Mouse (Mus musculus): ENCODE measurements around the gene Cacnb4.

Gene Cacnb4

DNA sequence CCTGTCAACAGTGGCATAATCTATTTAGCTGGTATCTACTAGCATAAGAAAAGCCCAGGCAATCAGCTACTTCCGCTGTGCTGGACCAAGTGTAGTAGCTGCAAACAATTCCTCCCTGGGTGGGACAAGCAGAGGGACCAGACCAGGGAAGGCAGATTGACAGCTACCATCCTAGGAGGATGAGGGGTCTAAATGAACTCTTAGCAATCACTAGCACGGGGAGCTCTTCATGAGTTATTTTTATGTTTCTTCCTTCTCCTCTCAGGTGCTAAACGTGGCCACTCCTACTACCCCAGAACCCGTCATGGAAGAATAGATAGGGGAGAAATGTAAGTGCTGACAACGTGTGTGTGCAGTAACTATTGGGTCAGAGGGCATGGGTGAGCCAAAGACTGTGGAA, 105.8 kb downstream of the Cacnb4 start:
- in situ Hi-C loops (cut with MboI, MseI) = no loop called here

- in situ Hi-C loops (cut with MboI, MseI) = no loop called here
These were observed 106.5 kb downstream of the Cacnb4 start for GRCm38 (mm10) chr2:52570171-52570570.

DNA sequence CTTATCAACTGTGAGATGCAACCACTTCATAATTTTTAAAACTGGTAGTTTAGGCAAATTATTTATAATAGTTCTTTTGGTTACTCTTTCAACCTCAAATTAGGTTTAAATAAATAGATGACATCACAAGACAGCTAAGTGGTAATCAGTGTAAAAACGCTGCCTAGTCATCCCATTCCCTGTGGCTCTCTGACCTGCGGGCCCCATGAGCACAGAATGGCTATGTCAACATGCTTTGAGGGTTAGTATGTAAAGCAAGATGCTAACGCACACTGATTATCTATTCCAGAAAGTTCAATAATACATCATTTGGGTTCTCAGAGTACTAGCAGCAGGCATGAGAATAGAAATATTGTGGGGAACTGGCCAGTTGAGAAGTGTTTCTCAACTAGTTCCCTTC, 108.5 kb downstream of the Cacnb4 start:
- in situ Hi-C loops (cut with MboI, MseI) = loop anchor here (10.0 kb wide), 1 partner anchor 133 kb away; no protein-coding TSS in a partner anchor

- in situ Hi-C loops (cut with MboI, MseI) = loop anchor here (10.0 kb wide), 1 partner anchor 133 kb away; no protein-coding TSS in a partner anchor
These were observed 109.2 kb downstream of the Cacnb4 start for GRCm38 (mm10) chr2:52567421-52567820.

GRCm38 (mm10) chr2:52563277-52563676, 113.4 kb downstream of the Cacnb4 start:
- in situ Hi-C loops (cut with MboI, MseI) = loop anchor here (10.0 kb wide), 1 partner anchor 128 kb away; no protein-coding TSS in a partner anchor

- in situ Hi-C loops (cut with MboI, MseI) = loop anchor here (10.0 kb wide), 1 partner anchor 128 kb away; no protein-coding TSS in a partner anchor
These were observed 114.3 kb downstream of the Cacnb4 start for GRCm38 (mm10) chr2:52562356-52562755.

GRCm38 (mm10) chr2:52561137-52561536, 115.5 kb downstream of the Cacnb4 start:
- in situ Hi-C loops (cut with MboI, MseI) = loop anchor here (10.0 kb wide), 1 partner anchor 126 kb away; no protein-coding TSS in a partner anchor

DNA sequence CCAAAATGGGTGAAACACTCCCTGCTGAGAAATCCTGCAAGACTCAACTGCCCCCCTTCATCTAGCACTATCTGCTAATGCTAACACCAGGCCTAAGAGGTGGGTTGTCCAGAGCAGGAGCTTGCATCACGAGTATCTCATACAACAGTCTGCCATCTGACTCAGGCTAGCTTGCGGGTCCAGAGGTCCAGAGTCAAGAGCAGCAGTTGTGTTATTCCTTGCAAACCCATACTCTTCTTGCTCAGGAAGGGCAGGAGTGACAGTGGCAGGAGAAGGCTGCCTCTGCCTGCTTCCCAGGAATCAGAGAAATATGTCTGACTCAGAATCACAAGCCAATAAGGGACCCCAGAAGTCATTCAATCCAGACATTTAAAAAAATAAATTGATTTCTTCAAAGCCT, 116.4 kb downstream of the Cacnb4 start:
- in situ Hi-C loops (cut with MboI, MseI) = loop anchor here (10.0 kb wide), 1 partner anchor 125 kb away; no protein-coding TSS in a partner anchor

GRCm38 (mm10) chr2:52558411-52558810, 118.2 kb downstream of the Cacnb4 start:
- in situ Hi-C loops (cut with MboI, MseI) = no loop called here

GRCm38 (mm10) chr2:52557503-52558275, 118.9 kb downstream of the Cacnb4 start:
- in situ Hi-C loops (cut with MboI, MseI) = no loop called here

DNA sequence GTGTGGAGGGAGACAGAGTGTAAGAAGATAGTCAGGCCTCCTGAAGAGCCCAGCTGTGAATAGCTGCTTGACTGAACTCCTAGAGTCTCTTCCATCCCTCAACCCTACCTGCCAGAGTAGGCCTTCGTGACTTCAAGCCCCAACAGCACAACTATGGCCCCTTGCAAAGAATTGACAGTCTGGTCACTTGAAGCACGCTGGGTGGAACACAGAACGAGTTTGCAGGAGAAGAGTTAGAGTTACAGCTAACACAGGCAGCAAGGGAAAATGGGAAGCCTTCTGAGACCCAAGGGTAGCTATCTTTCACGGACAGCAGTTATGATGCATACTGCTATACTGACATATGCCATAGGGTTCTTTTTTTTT, 119.7 kb downstream of the Cacnb4 start:
- in situ Hi-C loops (cut with MboI, MseI) = no loop called here

DNA sequence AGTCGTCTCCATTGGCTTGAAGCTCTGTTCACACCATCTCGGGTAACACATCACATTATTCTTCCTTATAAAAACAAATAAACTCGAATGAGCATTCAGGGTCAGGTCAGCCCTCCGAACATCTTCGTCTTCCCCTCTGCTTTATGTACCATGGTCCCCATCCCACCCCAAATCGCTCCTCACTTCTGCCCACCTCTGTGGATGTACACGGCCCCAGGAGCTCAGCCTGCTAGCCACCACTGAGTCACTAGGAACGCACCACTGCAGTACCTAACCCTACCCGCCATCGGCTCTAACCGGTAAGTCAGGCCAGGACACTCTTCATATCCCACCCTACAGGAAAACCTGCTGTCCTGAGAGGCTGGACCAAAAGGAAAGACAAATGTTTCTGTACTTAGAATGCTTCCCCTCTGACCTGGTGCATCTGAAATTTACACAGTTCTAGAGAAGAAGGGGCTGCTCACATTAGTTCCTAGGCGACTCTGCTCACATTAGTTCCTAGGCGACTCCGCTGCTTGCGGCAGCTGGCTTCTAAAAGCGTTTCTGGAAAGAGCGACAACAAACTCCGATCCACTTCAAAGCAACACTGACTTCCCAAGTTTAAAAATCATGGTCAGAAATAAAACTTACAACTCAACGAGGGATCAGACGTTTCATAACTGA, 120.2 kb downstream of the Cacnb4 start:
- in situ Hi-C loops (cut with MboI, MseI) = no loop called here

DNA sequence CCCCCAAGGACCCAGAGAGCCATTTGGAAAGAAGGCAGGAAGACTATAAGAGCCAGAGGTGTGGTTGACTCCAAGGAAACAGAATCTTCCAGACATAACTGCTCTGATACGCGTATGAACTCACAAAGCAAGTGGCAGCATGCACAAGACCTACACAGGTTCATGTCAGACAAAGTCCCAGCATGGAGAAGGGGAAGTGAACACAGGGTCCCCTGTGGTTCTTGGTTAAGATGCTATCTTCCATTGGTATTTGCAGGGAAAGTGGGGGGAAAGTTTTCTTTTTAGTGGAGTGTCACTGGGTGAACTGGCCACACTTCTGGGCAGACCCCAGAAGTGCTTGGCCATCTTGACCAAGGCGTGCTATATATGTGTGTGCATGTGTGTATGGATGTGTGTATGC, 128.2 kb downstream of the Cacnb4 start:
- in situ Hi-C loops (cut with MboI, MseI) = no loop called here

GRCm38 (mm10) chr2:52547331-52547730, 129.3 kb downstream of the Cacnb4 start:
- in situ Hi-C loops (cut with MboI, MseI) = no loop called here

DNA sequence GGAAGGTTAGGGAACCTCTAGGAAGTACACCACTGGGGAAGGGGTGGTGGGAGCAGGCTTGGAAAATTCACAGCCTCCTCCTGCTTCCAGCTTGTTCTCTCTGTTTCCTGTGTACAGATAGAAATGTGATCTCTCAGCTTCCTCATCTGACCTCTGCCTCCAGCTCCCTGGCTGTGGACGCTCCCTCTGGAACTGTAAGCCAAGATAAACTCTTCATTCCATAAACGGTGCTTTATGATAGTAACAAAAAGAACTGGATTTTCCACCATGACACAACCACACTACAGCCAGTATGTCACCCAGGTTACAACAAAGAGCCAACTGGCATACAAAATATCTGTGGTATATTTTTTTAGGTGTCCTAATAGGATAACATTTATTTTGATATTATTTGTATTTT, 132.1 kb downstream of the Cacnb4 start:
- in situ Hi-C loops (cut with MboI, MseI) = no loop called here

- in situ Hi-C loops (cut with MboI, MseI) = no loop called here
These were observed 135.6 kb downstream of the Cacnb4 start for GRCm38 (mm10) chr2:52541068-52541467.

DNA sequence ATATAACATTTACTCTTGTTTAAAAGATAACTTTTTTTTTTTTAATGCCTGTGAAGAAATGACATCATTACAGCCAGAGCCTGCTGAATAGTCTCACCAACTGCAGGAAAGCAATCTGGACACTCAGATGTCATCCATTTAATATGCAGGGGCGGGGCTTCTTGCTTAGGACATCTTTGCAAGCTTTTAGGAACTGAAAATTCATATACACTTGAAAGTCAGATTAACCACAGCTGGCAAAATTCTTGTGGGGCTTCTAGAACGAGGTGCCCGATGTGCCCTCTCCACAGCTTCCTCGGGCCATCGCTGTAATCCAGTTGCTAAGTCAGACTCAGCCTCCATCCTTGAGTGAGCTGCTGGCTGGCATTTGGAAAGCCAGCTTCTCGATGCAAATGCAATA, 137.3 kb downstream of the Cacnb4 start:
- in situ Hi-C loops (cut with MboI, MseI) = no loop called here

DNA sequence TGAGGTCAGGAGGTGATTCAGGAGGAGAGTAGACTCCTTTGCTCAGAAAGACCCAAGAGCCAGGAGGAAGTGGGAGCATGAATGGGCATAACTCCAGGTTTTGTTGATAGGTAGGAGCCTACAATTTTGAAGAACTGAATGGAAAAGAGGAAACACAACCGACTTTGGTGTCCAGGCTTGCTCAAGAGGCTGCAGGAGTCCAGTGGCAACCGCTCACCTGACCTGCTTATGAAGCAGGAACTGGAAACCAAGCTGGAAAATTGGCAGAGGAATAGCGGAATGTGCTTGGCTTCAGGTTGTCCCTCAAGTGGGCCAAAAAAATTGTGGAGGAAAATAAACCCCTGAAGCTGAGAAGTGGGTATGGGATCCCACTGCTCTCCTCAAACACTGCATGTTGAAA, 139.0 kb downstream of the Cacnb4 start:
- in situ Hi-C loops (cut with MboI, MseI) = no loop called here

GRCm38 (mm10) chr2:52537155-52537554, 139.5 kb downstream of the Cacnb4 start:
- in situ Hi-C loops (cut with MboI, MseI) = no loop called here

GRCm38 (mm10) chr2:52536511-52536910, 140.1 kb downstream of the Cacnb4 start:
- in situ Hi-C loops (cut with MboI, MseI) = no loop called here

DNA sequence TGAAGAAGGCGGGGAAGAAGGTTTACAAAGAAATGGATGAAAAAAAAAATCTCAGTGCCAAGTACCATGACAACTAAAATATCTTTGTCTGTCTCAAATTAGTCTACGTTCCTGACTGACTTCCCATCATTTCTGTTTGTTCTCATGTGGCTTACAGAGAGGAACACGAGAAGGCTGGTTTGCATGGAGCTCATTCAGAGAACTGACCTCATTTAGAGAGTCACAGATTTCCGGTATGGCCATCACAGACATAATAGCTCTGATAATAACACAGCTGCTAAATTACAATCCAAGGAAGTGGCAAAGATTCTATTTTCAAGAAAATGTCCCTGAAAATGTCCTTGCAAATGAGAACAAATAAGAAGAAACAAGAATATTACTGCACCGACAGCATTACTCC, 142.9 kb downstream of the Cacnb4 start:
- in situ Hi-C loops (cut with MboI, MseI) = no loop called here

GRCm38 (mm10) chr2:52530521-52530920, 146.1 kb downstream of the Cacnb4 start:
- in situ Hi-C loops (cut with MboI, MseI) = no loop called here

DNA sequence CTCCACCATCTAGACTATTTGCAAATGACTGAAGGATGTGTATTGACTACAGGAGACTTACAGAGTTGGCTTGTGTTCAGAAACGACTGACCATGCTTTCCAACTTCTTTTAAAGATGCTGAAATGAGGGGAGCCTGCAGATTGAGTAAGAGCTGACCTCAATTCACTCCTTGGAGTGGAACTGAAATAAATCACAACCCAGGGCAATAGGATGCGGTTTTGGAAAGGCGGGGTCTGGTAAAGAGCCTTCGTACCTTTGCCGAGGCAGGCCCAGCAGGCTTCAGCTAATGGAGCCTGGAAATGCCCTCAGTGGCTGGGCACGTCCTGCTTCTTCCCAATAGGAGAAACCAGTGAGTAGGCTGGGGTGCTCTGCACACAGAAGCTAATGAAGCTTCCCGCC, 147.4 kb downstream of the Cacnb4 start:
- in situ Hi-C loops (cut with MboI, MseI) = no loop called here

Data from regulatory T cell (primary cell).